Mouse (Mus musculus): ENCODE data around the gene Ccdc36. TPM values are rescaled to one million over a fixed set of nuclear protein-coding genes. Genes with fewer than 3 reads are reported as not detected.

Ccdc36 gene
- total and polyA plus RNA-seq, 2 experiments from 2014 or later = 1.2 to 1.7 TPM

DNA sequence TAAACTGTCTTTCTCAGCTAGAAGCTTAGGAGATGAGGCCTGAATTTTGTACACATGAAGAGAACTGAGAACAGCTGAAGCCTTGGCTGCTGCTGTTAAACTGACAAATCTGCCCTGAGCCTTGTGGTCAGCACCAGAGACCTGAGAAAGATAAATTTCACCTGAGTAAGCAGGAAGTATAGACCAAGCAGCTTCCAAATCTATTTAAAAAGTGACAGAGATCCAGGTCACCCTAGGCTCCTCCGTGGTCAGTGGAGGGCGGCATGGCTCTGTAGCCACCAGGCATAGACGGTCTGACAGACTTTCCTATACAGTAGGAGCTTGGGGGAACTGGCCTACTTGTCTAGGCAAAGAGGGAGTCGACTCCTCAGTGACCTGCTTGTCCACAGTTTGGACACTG lies 41.5 kb downstream of the Ccdc36 start:
- DNase-seq (ENCODE audit: low spot score) = no peak
- Histone ChIP-seq H3K4me3 (ENCODE audit: low read length) (no peak overlapping the region), H3K9ac (replicated peaks; ENCODE audit: low read length) (no peak overlapping the region), H3K9me3 (ENCODE audit: low read length) (no peaks in the 10 kb centered on the region), H3K36me3 (ENCODE audit: insufficient read depth, low read length) (peaks cover 73% of the 10 kb centered on the region), H3K27ac (no peak overlapping the region), H3K4me1 (ENCODE audit: insufficient read depth, low read length) (no peaks in the 10 kb centered on the region), H3K4me2 (ENCODE audit: low read depth, low read length) (no peak overlapping the region), H3K27me3 (ENCODE audit: insufficient read depth, low read length) (no peaks in the 10 kb centered on the region)
- no peak for TF ChIP-seq CTCF (IDR thresholded peaks at IDR 0.05; ENCODE audit: low read depth)
- WGBS = 80% methylated on average over 4 of the region's 4 CpGs
- ATAC-seq = no peak

DNA sequence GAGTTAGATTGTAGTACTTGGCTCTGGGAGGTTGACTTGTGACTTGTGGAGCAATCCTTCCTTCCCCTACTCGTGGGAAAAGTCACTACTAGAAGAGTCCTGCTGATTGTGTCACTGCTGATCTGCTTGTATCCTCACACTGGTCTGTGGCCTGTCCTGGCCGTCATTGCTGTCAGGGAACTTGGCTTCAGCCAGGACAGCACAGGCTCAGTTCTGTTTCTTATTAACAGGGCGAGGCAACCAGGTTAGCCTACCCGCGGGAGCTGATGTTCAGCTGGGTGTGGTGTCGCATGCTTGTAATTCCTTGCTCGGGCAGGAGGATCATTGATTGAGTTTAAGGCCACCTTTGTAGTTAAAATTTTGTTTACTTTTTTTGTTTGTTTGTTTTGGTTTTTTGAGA lies 43.3 kb downstream of the Ccdc36 start:
- Histone ChIP-seq H3K4me2 (ENCODE audit: low read depth, low read length) (no peak overlapping the region), H3K9me3 (ENCODE audit: low read length) (no peaks in the 10 kb centered on the region), H3K36me3 (ENCODE audit: insufficient read depth, low read length) (peaks cover 72% of the 10 kb centered on the region), H3K9ac (replicated peaks; ENCODE audit: low read length) (no peak overlapping the region), H3K4me1 (ENCODE audit: insufficient read depth, low read length) (no peaks in the 10 kb centered on the region), H3K27ac (no peak overlapping the region), H3K27me3 (ENCODE audit: insufficient read depth, low read length) (no peaks in the 10 kb centered on the region), H3K4me3 (ENCODE audit: low read length) (no peak overlapping the region)
- ATAC-seq = no peak
- DNase-seq (ENCODE audit: low spot score) = no peak
- no peak for TF ChIP-seq CTCF (IDR thresholded peaks at IDR 0.05; ENCODE audit: low read depth)
- 85% methylated on average over 7 of the region's 7 CpGs for WGBS

DNA sequence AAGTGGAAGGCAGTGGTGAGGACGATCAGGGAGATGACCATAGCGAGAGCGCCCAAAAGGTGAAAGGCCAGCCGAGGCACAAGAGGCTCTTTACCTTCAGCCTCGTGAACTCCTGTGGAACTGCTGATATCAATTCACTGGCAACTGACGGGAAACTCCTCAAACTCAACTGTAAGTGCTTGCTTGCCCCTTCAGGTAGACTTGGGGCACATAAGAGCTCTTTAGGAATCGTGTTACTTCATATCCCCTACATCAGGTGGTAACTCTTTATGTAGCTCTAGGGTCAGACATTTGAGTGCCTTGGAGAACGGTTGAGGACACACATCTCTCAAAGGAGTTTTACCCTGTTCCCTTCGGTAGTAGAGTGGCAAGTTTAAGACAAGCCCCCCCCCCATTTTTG lies 46.9 kb downstream of the Ccdc36 start:
- Histone ChIP-seq H3K4me1 (ENCODE audit: insufficient read depth, low read length) (no peaks in the 10 kb centered on the region), H3K9me3 (ENCODE audit: low read length) (no peaks in the 10 kb centered on the region), H3K9ac (replicated peaks; ENCODE audit: low read length) (no peak overlapping the region), H3K4me2 (ENCODE audit: low read depth, low read length) (no peak overlapping the region), H3K36me3 (ENCODE audit: insufficient read depth, low read length) (peaks cover 75% of the 10 kb centered on the region), H3K27me3 (ENCODE audit: insufficient read depth, low read length) (no peaks in the 10 kb centered on the region), H3K4me3 (ENCODE audit: low read length) (no peak overlapping the region), H3K27ac (no peak overlapping the region)
- no peak for ATAC-seq
- no peak for DNase-seq (ENCODE audit: low spot score)
- no peak for TF ChIP-seq CTCF (IDR thresholded peaks at IDR 0.05; ENCODE audit: low read depth)
- WGBS = 95% methylated on average over 9 of the region's 9 CpGs

DNA sequence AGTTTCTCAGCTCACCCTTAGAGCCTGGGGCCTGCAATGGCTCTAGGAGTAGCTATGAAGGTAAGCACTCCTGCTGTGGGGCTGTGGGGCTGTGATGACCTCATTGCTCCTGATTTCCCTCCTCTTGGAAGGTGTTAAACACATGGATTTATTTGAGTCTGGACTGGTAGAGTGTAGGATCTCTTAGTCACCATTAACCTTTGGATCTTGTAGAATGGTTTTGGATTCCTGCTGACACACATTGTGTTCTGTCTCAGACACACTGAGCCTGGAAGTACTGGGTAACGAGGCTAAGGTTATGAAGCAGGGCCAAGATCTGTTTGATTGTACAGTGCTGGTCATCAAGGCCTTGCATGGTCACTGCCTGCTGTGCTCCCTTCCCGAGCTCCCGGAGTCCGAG lies 49.0 kb downstream of the Ccdc36 start:
- Histone ChIP-seq H3K27me3 (ENCODE audit: insufficient read depth, low read length) (no peaks in the 10 kb centered on the region), H3K36me3 (ENCODE audit: insufficient read depth, low read length) (peaks cover 74% of the 10 kb centered on the region), H3K9ac (replicated peaks; ENCODE audit: low read length) (no peak overlapping the region), H3K9me3 (ENCODE audit: low read length) (no peaks in the 10 kb centered on the region), H3K4me2 (ENCODE audit: low read depth, low read length) (no peak overlapping the region), H3K27ac (no peak overlapping the region), H3K4me3 (ENCODE audit: low read length) (no peak overlapping the region), H3K4me1 (ENCODE audit: insufficient read depth, low read length) (no peaks in the 10 kb centered on the region)
- TF ChIP-seq CTCF (IDR thresholded peaks at IDR 0.05; ENCODE audit: low read depth) = no peak
- WGBS = 87% methylated on average over 4 of the region's 4 CpGs
- no peak for DNase-seq (ENCODE audit: low spot score)
- no peak for ATAC-seq

DNA sequence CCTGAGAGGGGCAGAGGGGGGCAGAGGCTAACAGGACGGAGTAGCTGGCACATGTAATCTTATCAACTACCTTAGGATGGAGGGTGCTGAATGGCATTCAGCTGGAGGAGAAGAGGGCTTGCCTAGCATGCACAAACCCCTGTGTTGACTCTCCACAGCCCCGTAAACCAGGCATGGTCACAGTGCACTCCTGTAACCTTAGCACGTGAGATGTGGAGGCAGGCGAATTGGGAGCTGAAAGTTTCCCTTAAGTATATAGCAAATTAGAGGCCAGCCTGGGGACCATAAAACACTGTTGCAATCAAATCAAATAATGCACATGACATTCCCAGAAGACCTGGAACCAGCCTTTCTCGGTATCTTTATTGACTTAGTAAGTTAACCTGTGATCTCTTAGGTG lies 49.5 kb downstream of the Ccdc36 start:
- no peaks in the 10 kb centered on the region for H3K4me1 ChIP-seq (ENCODE audit: insufficient read depth, low read length)
- H3K9me3 ChIP-seq (ENCODE audit: low read length) = no peaks in the 10 kb centered on the region
- ATAC-seq (no peak), DNase-seq (ENCODE audit: low spot score) (no peak)
- no peak overlapping the region for H3K4me2 ChIP-seq (ENCODE audit: low read depth, low read length)
- no peak overlapping the region for H3K9ac ChIP-seq (replicated peaks; ENCODE audit: low read length)
- H3K27me3 ChIP-seq (ENCODE audit: insufficient read depth, low read length) = no peaks in the 10 kb centered on the region
- H3K36me3 ChIP-seq (ENCODE audit: insufficient read depth, low read length) = peaks cover 74% of the 10 kb centered on the region
- 92% methylated on average over 5 of the region's 5 CpGs for WGBS
- TF ChIP-seq CTCF (IDR thresholded peaks at IDR 0.05; ENCODE audit: low read depth) = no peak
- no peak overlapping the region for H3K27ac ChIP-seq
- H3K4me3 ChIP-seq (ENCODE audit: low read length) = no peak overlapping the region

DNA sequence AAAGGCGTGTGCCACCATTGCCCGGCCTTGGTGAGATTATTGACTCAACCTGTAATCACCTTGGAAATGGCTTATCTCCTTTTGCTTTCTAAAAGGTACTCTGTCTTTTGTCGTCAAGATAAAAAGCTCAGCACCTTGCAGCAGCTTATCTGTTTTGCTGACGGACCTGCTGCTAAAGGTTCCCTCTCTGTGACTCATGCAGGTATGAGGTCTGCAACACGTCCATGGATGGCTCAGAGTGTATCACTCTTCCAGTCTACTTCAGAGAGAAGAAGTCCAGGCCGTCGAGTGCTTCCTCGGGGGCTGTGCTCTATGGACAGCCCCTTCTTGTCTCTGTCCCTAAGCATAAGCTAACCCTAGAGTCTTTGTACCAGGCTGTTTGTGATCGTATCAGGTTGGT lies 50.0 kb downstream of the Ccdc36 start:
- H3K4me3 ChIP-seq (ENCODE audit: low read length) = no peak overlapping the region
- H3K9me3 ChIP-seq (ENCODE audit: low read length) = no peaks in the 10 kb centered on the region
- no peak for TF ChIP-seq CTCF (IDR thresholded peaks at IDR 0.05; ENCODE audit: low read depth)
- no peaks in the 10 kb centered on the region for H3K4me1 ChIP-seq (ENCODE audit: insufficient read depth, low read length)
- DNase-seq (ENCODE audit: low spot score) (no peak), ATAC-seq (no peak)
- H3K27me3 ChIP-seq (ENCODE audit: insufficient read depth, low read length) = no peaks in the 10 kb centered on the region
- H3K27ac ChIP-seq = no peak overlapping the region
- peaks cover 74% of the 10 kb centered on the region for H3K36me3 ChIP-seq (ENCODE audit: insufficient read depth, low read length)
- no peak overlapping the region for H3K4me2 ChIP-seq (ENCODE audit: low read depth, low read length)
- 92% methylated on average over 9 of the region's 9 CpGs for WGBS
- H3K9ac ChIP-seq (replicated peaks; ENCODE audit: low read length) = no peak overlapping the region

Other genes with a start within 250 kb of the Ccdc36 start
- gene Bsn, start 238.1 kb downstream of the Ccdc36 start, total RNA-seq (2014; rRNA removed) = 53.9 and 60.7 TPM in 2 replicates
- 6.5 and 7.4 TPM in 2 replicates for gene Bsn, start 238.1 kb downstream of the Ccdc36 start, polyA plus RNA-seq (2015; fragmentation: Nextera tagmentation; extraction: Ambion mirVana)
- gene Dag1, start 164.5 kb downstream of the Ccdc36 start, total RNA-seq (2014; rRNA removed) = 127 and 129 TPM in 2 replicates
- gene Dag1, start 164.5 kb downstream of the Ccdc36 start, polyA plus RNA-seq (2015; fragmentation: Nextera tagmentation; extraction: Ambion mirVana) = 70.2 and 76.3 TPM in 2 replicates
- gene Nicn1, start 138.1 kb downstream of the Ccdc36 start, total RNA-seq (2014; rRNA removed) = 79.8 and 108 TPM in 2 replicates
- 114 and 118 TPM in 2 replicates for gene Nicn1, start 138.1 kb downstream of the Ccdc36 start, polyA plus RNA-seq (2015; fragmentation: Nextera tagmentation; extraction: Ambion mirVana)
- gene Amt, start 131.6 kb downstream of the Ccdc36 start, total RNA-seq (2014; rRNA removed) = 22.5 and 27.1 TPM in 2 replicates
- 28.5 and 32.9 TPM in 2 replicates for gene Amt, start 131.6 kb downstream of the Ccdc36 start, polyA plus RNA-seq (2015; fragmentation: Nextera tagmentation; extraction: Ambion mirVana)
- gene Rhoa, start 122.4 kb downstream of the Ccdc36 start, total RNA-seq (2014; rRNA removed) = 105 and 106 TPM in 2 replicates
- gene Rhoa, start 122.4 kb downstream of the Ccdc36 start, polyA plus RNA-seq (2015; fragmentation: Nextera tagmentation; extraction: Ambion mirVana) = 268 and 276 TPM in 2 replicates
- 65.2 and 66.5 TPM in 2 replicates for gene Tcta, start 122.3 kb downstream of the Ccdc36 start, total RNA-seq (2014; rRNA removed)
- 79.4 and 80.3 TPM in 2 replicates for gene Tcta, start 122.3 kb downstream of the Ccdc36 start, polyA plus RNA-seq (2015; fragmentation: Nextera tagmentation; extraction: Ambion mirVana)
- 224 and 226 TPM in 2 replicates for gene Gpx1, start 89.6 kb downstream of the Ccdc36 start, total RNA-seq (2014; rRNA removed)
- gene Gpx1, start 89.6 kb downstream of the Ccdc36 start, polyA plus RNA-seq (2015; fragmentation: Nextera tagmentation; extraction: Ambion mirVana) = 426 and 460 TPM in 2 replicates
- gene Usp4, start 80.6 kb downstream of the Ccdc36 start, total RNA-seq (2014; rRNA removed) = 92.0 and 97.8 TPM in 2 replicates
- gene Usp4, start 80.6 kb downstream of the Ccdc36 start, polyA plus RNA-seq (2015; fragmentation: Nextera tagmentation; extraction: Ambion mirVana) = 93.4 and 94.4 TPM in 2 replicates
- gene 1700102P08Rik, start 35.7 kb downstream of the Ccdc36 start, total RNA-seq (2014; rRNA removed) = 0.43 and 2.8 TPM in 2 replicates
- gene 1700102P08Rik, start 35.7 kb downstream of the Ccdc36 start, polyA plus RNA-seq (2015; fragmentation: Nextera tagmentation; extraction: Ambion mirVana) = 0.61 and 0.81 TPM in 2 replicates
- not detected in 2 replicates for gene BC048562, start 8.0 kb upstream of the Ccdc36 start, total RNA-seq (2014; rRNA removed)
- not detected in 2 replicates for gene BC048562, start 8.0 kb upstream of the Ccdc36 start, polyA plus RNA-seq (2015; fragmentation: Nextera tagmentation; extraction: Ambion mirVana)
- gene Ccdc71, start 32.0 kb upstream of the Ccdc36 start, total RNA-seq (2014; rRNA removed) = 32.9 and 37.2 TPM in 2 replicates
- 46.9 and 55.9 TPM in 2 replicates for gene Ccdc71, start 32.0 kb upstream of the Ccdc36 start, polyA plus RNA-seq (2015; fragmentation: Nextera tagmentation; extraction: Ambion mirVana)
- 62.6 and 72.8 TPM in 2 replicates for gene Klhdc8b, start 33.1 kb upstream of the Ccdc36 start, total RNA-seq (2014; rRNA removed)
- gene Klhdc8b, start 33.1 kb upstream of the Ccdc36 start, polyA plus RNA-seq (2015; fragmentation: Nextera tagmentation; extraction: Ambion mirVana) = 44.9 and 46.5 TPM in 2 replicates
- 77.5 and 99.8 TPM in 2 replicates for gene Lamb2, start 51.3 kb upstream of the Ccdc36 start, total RNA-seq (2014; rRNA removed)
- gene Lamb2, start 51.3 kb upstream of the Ccdc36 start, polyA plus RNA-seq (2015; fragmentation: Nextera tagmentation; extraction: Ambion mirVana) = 16.0 and 18.6 TPM in 2 replicates
- 87.6 and 104 TPM in 2 replicates for gene Usp19, start 62.1 kb upstream of the Ccdc36 start, total RNA-seq (2014; rRNA removed)
- 51.6 and 52.0 TPM in 2 replicates for gene Usp19, start 62.1 kb upstream of the Ccdc36 start, polyA plus RNA-seq (2015; fragmentation: Nextera tagmentation; extraction: Ambion mirVana)
- 153 and 175 TPM in 2 replicates for gene Qars, start 79.2 kb upstream of the Ccdc36 start, total RNA-seq (2014; rRNA removed)
- 55.2 and 58.3 TPM in 2 replicates for gene Qars, start 79.2 kb upstream of the Ccdc36 start, polyA plus RNA-seq (2015; fragmentation: Nextera tagmentation; extraction: Ambion mirVana)
- 226 and 252 TPM in 2 replicates for gene Qrich1, start 88.3 kb upstream of the Ccdc36 start, total RNA-seq (2014; rRNA removed)
- 98.1 and 98.7 TPM in 2 replicates for gene Qrich1, start 88.3 kb upstream of the Ccdc36 start, polyA plus RNA-seq (2015; fragmentation: Nextera tagmentation; extraction: Ambion mirVana)
- 93.8 and 98.3 TPM in 2 replicates for gene Impdh2, start 131.8 kb upstream of the Ccdc36 start, total RNA-seq (2014; rRNA removed)
- gene Impdh2, start 131.8 kb upstream of the Ccdc36 start, polyA plus RNA-seq (2015; fragmentation: Nextera tagmentation; extraction: Ambion mirVana) = 103 and 106 TPM in 2 replicates
- 54.1 and 70.5 TPM in 2 replicates for gene Ndufaf3, start 138.9 kb upstream of the Ccdc36 start, total RNA-seq (2014; rRNA removed)
- 84.5 and 88.9 TPM in 2 replicates for gene Ndufaf3, start 138.9 kb upstream of the Ccdc36 start, polyA plus RNA-seq (2015; fragmentation: Nextera tagmentation; extraction: Ambion mirVana)
- 97.3 and 109 TPM in 2 replicates for gene Dalrd3, start 141.4 kb upstream of the Ccdc36 start, total RNA-seq (2014; rRNA removed)
- 251 and 255 TPM in 2 replicates for gene Dalrd3, start 141.4 kb upstream of the Ccdc36 start, polyA plus RNA-seq (2015; fragmentation: Nextera tagmentation; extraction: Ambion mirVana)
- 581 and 603 TPM in 2 replicates for gene Wdr6, start 150.3 kb upstream of the Ccdc36 start, total RNA-seq (2014; rRNA removed)
- gene Wdr6, start 150.3 kb upstream of the Ccdc36 start, polyA plus RNA-seq (2015; fragmentation: Nextera tagmentation; extraction: Ambion mirVana) = 265 and 282 TPM in 2 replicates
- 50.8 and 62.6 TPM in 2 replicates for gene P4htm, start 169.2 kb upstream of the Ccdc36 start, total RNA-seq (2014; rRNA removed)
- 38.7 and 38.8 TPM in 2 replicates for gene P4htm, start 169.2 kb upstream of the Ccdc36 start, polyA plus RNA-seq (2015; fragmentation: Nextera tagmentation; extraction: Ambion mirVana)
- 52.1 and 54.8 TPM in 2 replicates for gene Arih2, start 220.9 kb upstream of the Ccdc36 start, total RNA-seq (2014; rRNA removed)
- gene Arih2, start 220.9 kb upstream of the Ccdc36 start, polyA plus RNA-seq (2015; fragmentation: Nextera tagmentation; extraction: Ambion mirVana) = 38.5 and 39.7 TPM in 2 replicates
- gene Slc25a20, start 233.6 kb upstream of the Ccdc36 start, total RNA-seq (2014; rRNA removed) = 31.0 and 41.1 TPM in 2 replicates
- 49.7 and 50.2 TPM in 2 replicates for gene Slc25a20, start 233.6 kb upstream of the Ccdc36 start, polyA plus RNA-seq (2015; fragmentation: Nextera tagmentation; extraction: Ambion mirVana)